Mouse (Mus musculus) hindbrain, postnatal 0 days (tissue): ENCODE results near the gene Agbl5. TPM values are rescaled to one million over a fixed set of nuclear protein-coding genes. Genes with fewer than 3 reads are reported as not detected.

Experiments used
- ATAC-seq: fragments of 200-750 bp; cut with Nextera tagmentation; 2 replicates; pipeline ENCODE4 v1.8.0; 2017; ENCODE audit warnings: mild to moderate bottlenecking, moderate TSS enrichment, moderate library complexity
- DNase-seq: peaks from one replicate; pipeline ENCODE4 v3.0.0-alpha.2; 2015; ENCODE audit warnings: low spot score
- H3K27ac ChIP-seq: fragments of 300-500 bp; sonication (generic); 2 replicates; pipeline ENCODE4 v1.5.1; 2014; ENCODE audit warnings: mild to moderate bottlenecking
- H3K27me3 ChIP-seq: fragments of 300-500 bp; sonication (generic); 2 replicates; pipeline ENCODE4 v1.6.1; 2014; ENCODE audit warnings: low read length, mixed read lengths; ENCODE audit not compliant: insufficient read depth
- H3K36me3 ChIP-seq: fragments of 300-500 bp; sonication (generic); 2 replicates; pipeline ENCODE4 v1.6.1; 2014; ENCODE audit warnings: low read length, mixed read lengths; ENCODE audit not compliant: insufficient read depth
- H3K4me1 ChIP-seq: fragments of 300-500 bp; sonication (generic); 2 replicates; pipeline ENCODE4 v1.6.1; 2014; ENCODE audit warnings: antibody characterized with exemption, low read length, mixed read lengths; ENCODE audit not compliant: insufficient read depth
- H3K4me2 ChIP-seq: fragments of 300-500 bp; sonication (generic); 2 replicates; pipeline ENCODE4 v1.6.1; 2014; ENCODE audit warnings: low read depth, mild to moderate bottlenecking, low read length, moderate library complexity, mixed read lengths
- H3K4me3 ChIP-seq: fragments of 300-500 bp; sonication (generic); 2 replicates; pipeline ENCODE4 v1.5.1; 2014; ENCODE audit warnings: low read length
- H3K9ac ChIP-seq: fragments of 300-500 bp; sonication (generic); replicated peaks from 2 replicates; pipeline ENCODE4 v1.6.1; 2014; ENCODE audit warnings: mild to moderate bottlenecking, low read length, moderate library complexity, mixed read lengths
- H3K9me3 ChIP-seq: fragments of 300-500 bp; sonication (generic); 2 replicates; pipeline ENCODE4 v1.6.1; 2016; ENCODE audit warnings: low read length, mixed read lengths
- CTCF ChIP-seq: IDR thresholded peaks from 2 replicates; pipeline ENCODE4 v1.5.1; 2016; ENCODE audit warnings: antibody characterized with exemption, control low read depth, low read depth
- WGBS: fragments of 180-500 bp; shearing (Covaris S2); extraction: QIAGEN DNeasy Blood & Tissue Kit; methylation state at CpG from one replicate; pipeline ENCODE4 v1.1.7; 2014; 5-methylcytosine and 5-hydroxymethylcytosine counted together
- polyA plus RNA-seq: library from polyadenylated mRNA; unstranded; fragments of >200 nt; fragmentation: Nextera tagmentation; extraction: Ambion mirVana; gene quantifications from 2 replicates; pipeline ENCODE4 v1.2.1, GENCODE M21; 2015
- total RNA-seq: library from RNA; depleted of rRNA; stranded (reverse); fragments of >200 nt; gene quantifications from 2 replicates; pipeline ENCODE4 v1.2.3, GENCODE M21; 2014

The Agbl5 gene
- total and polyA plus RNA-seq, 2 experiments from 2014 or later: 18.0 to 58.7 TPM

- DNase-seq (peak; percentile 62), ATAC-seq (peak; percentile 22)
- WGBS: 29% methylated on average over 13 of the region's 13 CpGs
- Histone ChIP-seq H3K36me3 (no peaks in the 10 kb centered on the region), H3K27me3 (no peaks in the 10 kb centered on the region), H3K4me3 (no peak within 1 kb of the TSS), H3K27ac (peak within 1 kb of the TSS; percentile 27), H3K4me2 (peak within 1 kb of the TSS; percentile 19), H3K9me3 (no peaks in the 10 kb centered on the region), H3K9ac (no peak within 1 kb of the TSS), H3K4me1 (peaks cover 3% of the 10 kb centered on the region)
- no peak for TF ChIP-seq CTCF
Observed at GRCm38 (mm10) chr5:30913060-30913841, 24.8 kb downstream of the Agbl5 start, which contains the start of gene Emilin1. TSS of gene Emilin1 (plus strand) at chr5:30913402.

- DNase-seq (no peak), ATAC-seq (no peak)
- Histone ChIP-seq H3K4me1 (peaks cover 3% of the 10 kb centered on the region), H3K27ac (no peak overlapping the region), H3K4me3 (no peak overlapping the region), H3K27me3 (no peaks in the 10 kb centered on the region), H3K36me3 (no peaks in the 10 kb centered on the region), H3K9me3 (no peaks in the 10 kb centered on the region), H3K4me2 (peak overlapping the region; percentile 19), H3K9ac (no peak overlapping the region)
- WGBS: 73% methylated on average over 7 of the region's 7 CpGs
- TF ChIP-seq CTCF: no peak
Observed at GRCm38 (mm10) chr5:30914101-30914635, 25.7 kb downstream of the Agbl5 start.

- DNase-seq (no peak), ATAC-seq (no peak)
- Histone ChIP-seq H3K4me2 (no peak overlapping the region; the same call in 1 of the 2 replicates), H3K9me3 (no peaks in the 10 kb centered on the region), H3K4me1 (peaks cover 3% of the 10 kb centered on the region), H3K36me3 (no peaks in the 10 kb centered on the region), H3K4me3 (no peak overlapping the region), H3K27ac (no peak overlapping the region), H3K9ac (no peak overlapping the region), H3K27me3 (no peaks in the 10 kb centered on the region)
- TF ChIP-seq CTCF: no peak
- 85% methylated on average over 6 of the region's 6 CpGs for WGBS
Observed at GRCm38 (mm10) chr5:30914849-30915248, 26.4 kb downstream of the Agbl5 start.

- Histone ChIP-seq H3K4me1 (peaks cover 6% of the 10 kb centered on the region), H3K27ac (no peak overlapping the region), H3K4me2 (peak overlapping the region; percentile 23; the same call in 1 of the 2 replicates), H3K9me3 (no peaks in the 10 kb centered on the region), H3K36me3 (no peaks in the 10 kb centered on the region), H3K27me3 (no peaks in the 10 kb centered on the region), H3K9ac (no peak overlapping the region; the same call in 1 of the 2 replicates), H3K4me3 (no peak overlapping the region)
- DNase-seq (no peak), ATAC-seq (0 out of 2 replicates have a peak, but pooled peaks have one; percentile 10)
- 68% methylated on average over 9 of the region's 9 CpGs for WGBS
- TF ChIP-seq CTCF: no peak
Observed at GRCm38 (mm10) chr5:30915456-30915855, 27.0 kb downstream of the Agbl5 start.

GRCm38 (mm10) chr5:30915974-30916433, 27.5 kb downstream of the Agbl5 start:
- 2% methylated on average over 7 of the region's 7 CpGs for WGBS
- TF ChIP-seq CTCF: peak; percentile 78
- H3K4me3 ChIP-seq: no peak overlapping the region
- no peak overlapping the region for H3K9ac ChIP-seq
- DNase-seq: peak; percentile 97
- peak overlapping the region; percentile 33 for H3K27ac ChIP-seq
- peaks cover 6% of the 10 kb centered on the region for H3K4me1 ChIP-seq
- H3K36me3 ChIP-seq: no peaks in the 10 kb centered on the region
- H3K4me2 ChIP-seq: 0 out of 2 replicates have a peak overlapping the region, but pooled peaks have one; percentile 23
- no peaks in the 10 kb centered on the region for H3K9me3 ChIP-seq
- H3K27me3 ChIP-seq: no peaks in the 10 kb centered on the region
- peak; percentile 90 for ATAC-seq

GRCm38 (mm10) chr5:30916841-30917240, 28.3 kb downstream of the Agbl5 start:
- H3K4me1 ChIP-seq: peaks cover 6% of the 10 kb centered on the region
- ATAC-seq: no peak
- no peak overlapping the region for H3K4me2 ChIP-seq
- no peak overlapping the region for H3K4me3 ChIP-seq
- H3K27ac ChIP-seq: no peak overlapping the region
- no peaks in the 10 kb centered on the region for H3K27me3 ChIP-seq
- no peak overlapping the region for H3K9ac ChIP-seq
- WGBS: 92% methylated on average over 9 of the region's 9 CpGs
- no peak for DNase-seq
- TF ChIP-seq CTCF: no peak
- no peaks in the 10 kb centered on the region for H3K9me3 ChIP-seq
- no peaks in the 10 kb centered on the region for H3K36me3 ChIP-seq
